Mouse (Mus musculus) hindbrain, embryonic 12.5 days (tissue): ENCODE measurements around the gene Armc7. TPM values are rescaled to one million over a fixed set of nuclear protein-coding genes. Genes with fewer than 3 reads are reported as not detected.

ENCODE experiments used
- ATAC-seq: fragments of 200-750 bp; cut with Nextera tagmentation; 2 replicates; pipeline ENCODE4 v1.8.0; 2017; ENCODE audit warnings: moderate TSS enrichment; ENCODE audit not compliant: low FRiP score
- H3K27ac ChIP-seq: fragments of 300-500 bp; sonication (generic); 2 replicates; pipeline ENCODE4 v1.5.1; 2016; ENCODE audit warnings: mild to moderate bottlenecking
- H3K27me3 ChIP-seq: fragments of 300-500 bp; sonication (generic); 2 replicates; pipeline ENCODE4 v1.6.1; 2016; ENCODE audit warnings: mild to moderate bottlenecking
- H3K36me3 ChIP-seq: fragments of 300-500 bp; sonication (generic); 2 replicates; pipeline ENCODE4 v1.6.1; 2016; ENCODE audit warnings: mild to moderate bottlenecking
- H3K4me1 ChIP-seq: fragments of 300-500 bp; sonication (generic); 2 replicates; pipeline ENCODE4 v1.6.1; 2016
- H3K4me2 ChIP-seq: fragments of 300-500 bp; sonication (generic); replicated peaks from 2 replicates; pipeline ENCODE4 v1.6.1; 2016; ENCODE audit warnings: mild to moderate bottlenecking
- H3K4me3 ChIP-seq: fragments of 300-500 bp; sonication (generic); 2 replicates; pipeline ENCODE4 v1.5.1; 2016; ENCODE audit warnings: mild to moderate bottlenecking
- H3K9ac ChIP-seq: fragments of 300-500 bp; sonication (generic); 2 replicates; pipeline ENCODE4 v1.6.1; 2016; ENCODE audit warnings: mild to moderate bottlenecking, moderate library complexity
- H3K9me3 ChIP-seq: fragments of 300-500 bp; sonication (generic); replicated peaks from 2 replicates; pipeline ENCODE4 v1.6.1; 2016; ENCODE audit warnings: mild to moderate bottlenecking
- WGBS: fragments of 180-500 bp; shearing (Covaris S2); methylation state at CpG from one replicate; pipeline ENCODE4 v1.1.7; 2016; 5-methylcytosine and 5-hydroxymethylcytosine counted together
- polyA plus RNA-seq: library from polyadenylated mRNA; unstranded; fragments of >200 nt; fragmentation: Nextera tagmentation; extraction: Ambion mirVana; gene quantifications from 2 replicates; pipeline ENCODE4 v1.2.1, GENCODE M21; 2016

The Armc7 gene
- 10.2 and 15.2 TPM in 2 replicates for polyA plus RNA-seq

- Histone ChIP-seq H3K9me3 (no peaks in the 10 kb centered on the region), H3K4me3 (peak within 1 kb of the TSS; percentile 73), H3K27ac (peak within 1 kb of the TSS; percentile 82), H3K4me1 (peaks cover 29% of the 10 kb centered on the region), H3K36me3 (no peaks in the 10 kb centered on the region), H3K9ac (peak within 1 kb of the TSS; percentile 71), H3K27me3 (no peaks in the 10 kb centered on the region), H3K4me2 (peak within 1 kb of the TSS; percentile 93)
- under 1% methylated on average over 26 of the region's 26 CpGs for WGBS
- peak; percentile 95 for ATAC-seq
Measured at GRCm38 (mm10) chr11:115475025-115475757, at the start of gene Armc7. Gene Armc7, plus strand, starts transcription at chr11:115475667.

DNA sequence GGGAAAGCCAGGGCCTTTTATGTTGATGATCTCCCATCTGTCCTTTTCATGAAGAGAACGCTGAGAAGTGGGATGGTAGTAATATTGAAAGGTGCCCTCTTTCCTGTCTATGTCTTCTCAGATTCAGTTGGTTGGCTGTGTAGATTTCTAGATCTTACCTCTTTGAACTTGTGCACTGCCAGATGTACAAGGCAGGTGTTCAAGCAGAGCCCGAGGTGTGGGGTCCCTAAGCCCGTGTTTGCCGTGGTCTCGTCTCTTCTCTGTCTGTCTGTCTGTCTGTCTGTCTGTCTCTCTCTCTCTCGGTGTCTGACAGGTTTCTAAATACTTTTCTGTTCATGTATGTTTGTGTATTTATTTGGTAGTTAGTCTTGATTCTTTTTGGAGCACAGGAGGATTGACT, 49.8 kb upstream of the Armc7 start:
- no peak overlapping the region for H3K27ac ChIP-seq
- H3K4me3 ChIP-seq = no peak overlapping the region
- H3K36me3 ChIP-seq = peaks cover 56% of the 10 kb centered on the region
- WGBS = 88% methylated on average over 6 of the region's 6 CpGs
- no peaks in the 10 kb centered on the region for H3K9me3 ChIP-seq
- peaks cover 18% of the 10 kb centered on the region for H3K4me1 ChIP-seq
- no peak overlapping the region for H3K9ac ChIP-seq
- H3K27me3 ChIP-seq = no peaks in the 10 kb centered on the region
- no peak for ATAC-seq
- no peak overlapping the region for H3K4me2 ChIP-seq

DNA sequence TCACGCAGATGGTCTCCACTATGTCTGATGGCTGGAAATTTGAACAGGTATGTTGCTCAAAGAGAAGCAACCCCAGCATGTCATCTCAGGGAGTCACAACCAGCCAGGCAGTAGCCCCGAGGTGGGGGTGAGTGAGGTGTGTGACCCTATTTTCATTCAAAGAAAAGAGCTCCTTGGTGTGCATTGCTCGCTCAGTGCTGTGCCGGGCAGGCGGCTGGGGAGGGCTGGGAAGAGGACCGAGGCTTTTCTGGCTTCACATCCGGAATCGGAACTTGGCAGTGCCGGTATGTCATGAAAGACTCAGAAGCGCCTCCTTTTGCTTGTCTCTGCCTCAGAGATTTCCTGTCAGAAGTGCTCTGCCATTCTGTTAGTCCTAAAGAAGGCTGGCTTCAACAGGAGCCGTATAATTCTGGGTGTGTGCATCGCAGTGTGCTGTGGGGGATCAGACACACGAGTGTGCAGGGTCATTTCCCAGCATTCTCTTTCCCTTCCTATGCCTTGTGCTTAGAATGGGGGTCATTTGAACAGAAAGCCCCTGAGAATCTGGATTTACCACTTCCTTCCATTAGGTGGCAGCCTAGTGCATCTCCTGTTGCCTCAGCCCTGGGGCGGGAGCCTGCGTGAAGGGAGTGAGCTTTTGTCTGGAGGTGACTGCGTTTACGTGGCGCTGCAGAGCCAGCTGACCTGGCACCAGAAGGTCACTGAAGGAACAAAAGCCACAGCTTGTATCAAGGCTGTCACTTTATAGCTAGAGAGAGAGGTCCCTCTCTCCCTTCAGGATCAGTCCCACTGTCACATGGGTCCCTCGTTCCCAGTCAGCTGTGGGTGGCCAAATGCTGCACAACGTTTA, 47.8 kb upstream of the Armc7 start:
- no peak overlapping the region for H3K4me3 ChIP-seq
- peaks cover 7% of the 10 kb centered on the region; the same call in 1 of the 2 replicates for H3K4me1 ChIP-seq
- H3K4me2 ChIP-seq = peak overlapping the region; percentile 29
- H3K27ac ChIP-seq = peak overlapping the region; percentile 37; the same call in 1 of the 2 replicates
- H3K9ac ChIP-seq = 0 out of 2 replicates have a peak overlapping the region, but pooled peaks have one; percentile 39
- no peaks in the 10 kb centered on the region for H3K9me3 ChIP-seq
- peaks cover 76% of the 10 kb centered on the region for H3K36me3 ChIP-seq
- ATAC-seq = peak; percentile 52; the same call in 1 of the 2 replicates
- 31% methylated on average over 20 of the region's 20 CpGs for WGBS
- no peaks in the 10 kb centered on the region for H3K27me3 ChIP-seq

DNA sequence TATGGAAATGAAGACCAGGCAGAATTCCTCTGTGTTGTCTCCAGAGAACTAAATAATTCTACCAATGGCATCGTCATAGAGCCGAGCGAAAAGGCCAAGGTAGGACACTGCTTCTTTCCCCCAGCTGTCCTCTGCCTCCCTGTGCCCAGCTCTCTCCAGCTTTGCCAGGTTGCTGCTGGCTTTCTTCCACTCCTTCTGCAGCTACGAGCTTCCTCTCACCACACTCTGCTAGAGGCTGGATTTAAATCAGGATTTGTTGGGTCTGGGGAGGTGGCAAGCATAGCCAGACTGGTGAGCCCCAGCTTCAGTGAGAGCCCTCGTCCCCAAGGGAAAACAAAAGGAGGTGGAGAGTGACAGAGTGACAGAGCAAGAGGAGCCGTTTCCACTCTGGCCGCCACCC, 46.2 kb upstream of the Armc7 start:
- Histone ChIP-seq H3K4me2 (no peak overlapping the region), H3K36me3 (peaks cover 79% of the 10 kb centered on the region), H3K9me3 (no peaks in the 10 kb centered on the region), H3K9ac (no peak overlapping the region), H3K4me3 (no peak overlapping the region), H3K27me3 (no peaks in the 10 kb centered on the region), H3K27ac (no peak overlapping the region), H3K4me1 (peaks cover 7% of the 10 kb centered on the region; the same call in 1 of the 2 replicates)
- ATAC-seq = no peak
- WGBS = 86% methylated on average over 7 of the region's 7 CpGs

DNA sequence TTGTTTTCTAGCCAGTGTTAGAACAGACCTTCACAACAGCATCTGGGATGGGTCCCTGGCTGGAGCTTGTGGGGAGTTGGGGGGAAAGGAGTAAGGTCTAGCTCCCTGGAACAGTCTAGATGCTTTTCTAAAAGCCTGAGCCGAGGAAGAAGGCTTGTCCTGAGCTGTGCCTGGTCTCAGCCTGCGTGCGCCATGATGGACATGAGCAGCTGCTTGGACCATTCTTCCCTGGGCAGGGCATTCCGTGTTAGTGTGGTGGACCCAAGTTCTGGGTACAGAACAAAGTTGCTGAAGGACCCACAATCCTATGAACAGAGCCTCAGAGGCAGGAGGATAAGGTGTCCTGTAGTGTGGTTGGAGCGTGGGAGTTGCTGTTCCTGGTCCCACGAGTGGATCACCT, 44.9 kb upstream of the Armc7 start:
- no peak overlapping the region for H3K9ac ChIP-seq
- ATAC-seq = no peak
- no peak overlapping the region for H3K27ac ChIP-seq
- H3K9me3 ChIP-seq = no peaks in the 10 kb centered on the region
- H3K4me3 ChIP-seq = no peak overlapping the region
- peaks cover 11% of the 10 kb centered on the region for H3K4me1 ChIP-seq
- peaks cover 66% of the 10 kb centered on the region for H3K36me3 ChIP-seq
- no peak overlapping the region for H3K4me2 ChIP-seq
- H3K27me3 ChIP-seq = 0 out of 2 replicates have a peak, but pooled peaks cover 7% of the 10 kb centered on the region
- 90% methylated on average over 6 of the region's 6 CpGs for WGBS

GRCm38 (mm10) chr11:115432814-115433213, 42.7 kb upstream of the Armc7 start:
- H3K4me2 ChIP-seq = no peak overlapping the region
- ATAC-seq = no peak
- 86% methylated on average over 4 of the region's 4 CpGs for WGBS
- H3K27ac ChIP-seq = no peak overlapping the region
- no peak overlapping the region for H3K9ac ChIP-seq
- H3K36me3 ChIP-seq = peaks cover 48% of the 10 kb centered on the region
- no peak overlapping the region for H3K4me3 ChIP-seq
- H3K9me3 ChIP-seq = no peaks in the 10 kb centered on the region
- H3K27me3 ChIP-seq = 0 out of 2 replicates have a peak, but pooled peaks cover 7% of the 10 kb centered on the region
- peaks cover 16% of the 10 kb centered on the region for H3K4me1 ChIP-seq

DNA sequence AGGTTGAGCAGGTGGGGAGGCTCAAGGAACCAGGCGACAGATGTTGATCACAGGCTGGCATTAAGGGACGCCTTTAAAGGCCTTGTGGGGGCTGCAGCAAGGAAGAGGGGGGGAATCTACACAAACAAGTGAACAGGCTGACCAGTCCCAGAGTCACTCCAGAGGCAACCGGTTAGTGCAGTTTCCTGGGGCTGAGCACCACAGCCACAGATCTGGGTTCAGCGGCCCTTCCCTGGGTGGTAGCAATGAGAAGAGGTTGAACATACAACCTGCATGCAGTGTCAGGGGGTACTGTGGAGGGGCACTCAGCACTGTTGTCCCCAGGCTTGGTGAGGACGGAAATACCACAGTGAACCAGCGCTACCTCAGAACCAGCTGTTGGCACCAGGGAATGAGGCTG, 42.1 kb upstream of the Armc7 start:
- peaks cover 16% of the 10 kb centered on the region for H3K4me1 ChIP-seq
- ATAC-seq = no peak
- 84% methylated on average over 6 of the region's 6 CpGs for WGBS
- no peak overlapping the region for H3K4me3 ChIP-seq
- no peak overlapping the region for H3K4me2 ChIP-seq
- H3K9ac ChIP-seq = no peak overlapping the region
- no peak overlapping the region for H3K27ac ChIP-seq
- H3K27me3 ChIP-seq = 0 out of 2 replicates have a peak, but pooled peaks cover 7% of the 10 kb centered on the region
- peaks cover 48% of the 10 kb centered on the region for H3K36me3 ChIP-seq
- H3K9me3 ChIP-seq = no peaks in the 10 kb centered on the region

- H3K4me1 ChIP-seq = peaks cover 16% of the 10 kb centered on the region
- H3K4me3 ChIP-seq = peak overlapping the region; percentile 27
- H3K9ac ChIP-seq = peak overlapping the region; percentile 37
- H3K27ac ChIP-seq = no peak overlapping the region
- 5% methylated on average over 31 of the region's 31 CpGs for WGBS
- H3K27me3 ChIP-seq = 0 out of 2 replicates have a peak, but pooled peaks cover 7% of the 10 kb centered on the region
- peaks cover 26% of the 10 kb centered on the region for H3K36me3 ChIP-seq
- peaks cover 6% of the 10 kb centered on the region; the same call in 1 of the 2 replicates for H3K9me3 ChIP-seq
- H3K4me2 ChIP-seq = peak overlapping the region; percentile 59
- 0 out of 2 replicates have a peak, but pooled peaks have one; percentile 32 for ATAC-seq
Measured at GRCm38 (mm10) chr11:115435596-115436337, 39.7 kb upstream of the Armc7 start.

- Histone ChIP-seq H3K36me3 (peaks cover 8% of the 10 kb centered on the region), H3K27me3 (0 out of 2 replicates have a peak, but pooled peaks cover 7% of the 10 kb centered on the region), H3K4me1 (peaks cover 16% of the 10 kb centered on the region), H3K4me2 (no peak overlapping the region), H3K27ac (no peak overlapping the region), H3K9me3 (peaks cover 6% of the 10 kb centered on the region; the same call in 1 of the 2 replicates), H3K4me3 (no peak overlapping the region), H3K9ac (no peak overlapping the region)
- 85% methylated on average over 5 of the region's 5 CpGs for WGBS
- no peak for ATAC-seq
Measured at GRCm38 (mm10) chr11:115437571-115438122, 37.8 kb upstream of the Armc7 start.

- no peak overlapping the region for H3K27ac ChIP-seq
- 0 out of 2 replicates have a peak, but pooled peaks cover 7% of the 10 kb centered on the region for H3K27me3 ChIP-seq
- peaks cover 16% of the 10 kb centered on the region for H3K4me1 ChIP-seq
- no peak overlapping the region for H3K9ac ChIP-seq
- 91% methylated on average over 3 of the region's 3 CpGs for WGBS
- no peak overlapping the region for H3K4me2 ChIP-seq
- H3K36me3 ChIP-seq = no peaks in the 10 kb centered on the region
- no peak overlapping the region for H3K4me3 ChIP-seq
- H3K9me3 ChIP-seq = peaks cover 6% of the 10 kb centered on the region; the same call in 1 of the 2 replicates
- no peak for ATAC-seq
Measured at GRCm38 (mm10) chr11:115439326-115439725, 36.1 kb upstream of the Armc7 start.

- H3K4me3 ChIP-seq = no peak within 1 kb of the TSS
- peaks cover 16% of the 10 kb centered on the region for H3K4me1 ChIP-seq
- H3K4me2 ChIP-seq = no peak within 1 kb of the TSS
- no peaks in the 10 kb centered on the region for H3K36me3 ChIP-seq
- 96% methylated on average over 9 of the region's 9 CpGs for WGBS
- 0 out of 2 replicates have a peak, but pooled peaks cover 4% of the 10 kb centered on the region for H3K27me3 ChIP-seq
- H3K9ac ChIP-seq = no peak within 1 kb of the TSS
- no peak within 1 kb of the TSS for H3K27ac ChIP-seq
- peaks cover 6% of the 10 kb centered on the region; the same call in 1 of the 2 replicates for H3K9me3 ChIP-seq
- no peak for ATAC-seq
Measured at GRCm38 (mm10) chr11:115439906-115440595, 35.4 kb upstream of the Armc7 start, which contains the start of gene Trim80. Gene Trim80, plus strand, starts transcription at chr11:115440545.
